ENCODE assay signal across 10 mouse cellular contexts in genomic region chr2:75731233-75731651, GRCm38 (mm10). TPM values are rescaled to one million over a fixed set of nuclear protein-coding genes. Genes with fewer than 3 reads are reported as not detected.
DNase-seq lines count a peak whose midpoint lies in the region; ATAC-seq and TF ChIP-seq lines count a peak whose summit lies in the region.
"Had no signal": no experiment of that assay in that cellular context is flagged by ENCODE, and none has a peak within 500 bp of the region (broad histone marks: within the 10 kb centered on the region; RNA-seq: fewer than 3 reads in every experiment).

No protein-coding gene starts in this region.

- no peak overlapping the region for H3K4me3 ChIP-seq in MEL (ENCODE audit: control insufficient read depth in 1 of 2, insufficient read depth in 1 of 2, low read depth in 2 of 2, low read length in 2 of 2)
- H3K4me3 ChIP-seq in kidney, embryonic 15.5 days (replicated peaks): no peak overlapping the region
- H3K4me3 ChIP-seq: limb, embryonic 12.5 days had no signal

- H3K4me2 ChIP-seq in kidney, embryonic 15.5 days: no peak overlapping the region
- H3K4me2 ChIP-seq: limb, embryonic 12.5 days had no signal

- no peak for TF ChIP-seq EP300 in MEL (IDR thresholded peaks at IDR 0.05; ENCODE audit: low read depth in 1 of 2, low read length in 2 of 2)

- TF ChIP-seq RAD21 in MEL (IDR thresholded peaks at IDR 0.05; ENCODE audit: low read depth, low read length): no peak

- no peak for TF ChIP-seq CTCF in MEL (IDR thresholded peaks at IDR 0.05 in 2 of 3, conservative IDR thresholded peaks at IDR 0.05 in 1 of 3; ENCODE audit: control insufficient read depth in 1 of 3, insufficient read depth in 1 of 3, low read depth in 2 of 3, low read length in 3 of 3, poor library complexity in 1 of 3, severe bottlenecking in 1 of 3)

- no peaks in the 10 kb centered on the region for H3K79me2 ChIP-seq in MEL (ENCODE audit: control insufficient read depth, insufficient read depth, low read length, poor library complexity)

- no peaks in the 10 kb centered on the region for H3K36me3 ChIP-seq in MEL (ENCODE audit: control insufficient read depth in 1 of 2, insufficient read depth in 2 of 2, low read length in 2 of 2)
- H3K36me3 ChIP-seq in kidney, embryonic 15.5 days: no peaks in the 10 kb centered on the region
- H3K36me3 ChIP-seq: limb, embryonic 12.5 days had no signal

- H3K4me1 ChIP-seq in MEL (ENCODE audit: control insufficient read depth in 1 of 2, insufficient read depth in 2 of 2, low read length in 2 of 2): peaks cover 0 to 3% of the 10 kb centered on the region in 2 experiments; a peak in 1 of 4 replicates
- no peaks in the 10 kb centered on the region for H3K4me1 ChIP-seq in kidney, embryonic 15.5 days
- H3K4me1 ChIP-seq: limb, embryonic 12.5 days had no signal

- 80% methylated on average over 5 of the region's 5 CpGs for WGBS in kidney, embryonic 15.5 days

- TF ChIP-seq POLR2A in MEL (IDR thresholded peaks at IDR 0.05; ENCODE audit: control insufficient read depth in 1 of 2, insufficient read depth in 1 of 2, low read depth in 1 of 2, low read length in 2 of 2, poor library complexity in 1 of 2): no peak

- peak; percentile 77 for DNase-seq in 3T3-L1 (ENCODE audit: low read depth, low spot score)
- DNase-seq in MEL (ENCODE audit: low read depth, low spot score): peak; percentile 26
- peak; percentile 34 for DNase-seq in gastrocnemius, postnatal 14 days
- peak; percentile 59 for DNase-seq in lung, postnatal 36 days
- DNase-seq in cerebellum, adult 9-11 months: no peak
- DNase-seq in T-cell, adult 2 months (ENCODE audit: low spot score): no peak
- DNase-seq: thymus, postnatal 4 days had no signal

- no peak for ATAC-seq in kidney, embryonic 15.5 days (replicated peaks; ENCODE audit: low FRiP score)
- ATAC-seq: activated CD4-positive, CD25-positive, alpha-beta regulatory T cell, adult 4 months had no signal

- no peaks in the 10 kb centered on the region; a peak in 1 of 4 replicates for H3K27me3 ChIP-seq in MEL (ENCODE audit: control insufficient read depth in 1 of 2, insufficient read depth in 2 of 2, low read length in 2 of 2)
- H3K27me3 ChIP-seq in kidney, embryonic 15.5 days: no peaks in the 10 kb centered on the region
- H3K27me3 ChIP-seq: limb, embryonic 12.5 days had no signal

- H3K27ac ChIP-seq in MEL (ENCODE audit: control insufficient read depth, low read depth, low read length): no peak overlapping the region
- H3K27ac ChIP-seq in kidney, embryonic 15.5 days: no peak overlapping the region
- H3K27ac ChIP-seq: limb, embryonic 12.5 days had no signal

- intact Hi-C loops in gastrocnemius, postnatal 14 days (cut with DNase I; ENCODE audit: low total_unique reads): no loop called here

- H3K9ac ChIP-seq in MEL (ENCODE audit: control insufficient read depth, low read depth, low read length, poor library complexity, severe bottlenecking): no peak overlapping the region
- H3K9ac ChIP-seq in kidney, embryonic 15.5 days: no peak overlapping the region
- H3K9ac ChIP-seq: limb, embryonic 12.5 days had no signal

- H3K9me3 ChIP-seq in MEL (replicated peaks; ENCODE audit: insufficient read depth, low read length): no peaks in the 10 kb centered on the region
- H3K9me3 ChIP-seq in kidney, embryonic 15.5 days (replicated peaks): no peaks in the 10 kb centered on the region
- H3K9me3 ChIP-seq: limb, embryonic 12.5 days had no signal

TF ChIP-seq in MEL, 35 proteins besides CTCF, POLR2A, EP300 and RAD21:
- TF ChIP-seq POLR2AphosphoS5 (IDR thresholded peaks at IDR 0.05; ENCODE audit: borderline replicate concordance, low read depth, low read length) (no peak), ZKSCAN1 (IDR thresholded peaks at IDR 0.05; ENCODE audit: low read depth, low read length) (no peak), ZMIZ1 (IDR thresholded peaks at IDR 0.05; ENCODE audit: low read depth, low read length) (no peak), USF1 (IDR thresholded peaks at IDR 0.05; ENCODE audit: low read depth, low read length) (no peak), MEF2A (IDR thresholded peaks at IDR 0.05; ENCODE audit: extremely low read depth, insufficient replicate concordance, low read depth, low read length, poor library complexity, severe bottlenecking) (no peak), ZNF384 (IDR thresholded peaks at IDR 0.05; ENCODE audit: low read depth, low read length) (no peak), RCOR1 (IDR thresholded peaks at IDR 0.05; ENCODE audit: low read depth, low read length) (no peak), BHLHE40 (IDR thresholded peaks at IDR 0.05; ENCODE audit: borderline replicate concordance, low read depth, low read length) (no peak), MAZ (IDR thresholded peaks at IDR 0.05; ENCODE audit: low read depth, low read length) (no peak), GATA1 (IDR thresholded peaks at IDR 0.05; ENCODE audit: low read depth, low read length) (no peak), MYC (IDR thresholded peaks at IDR 0.05; ENCODE audit: low read depth, low read length) (no peak), GABPA (IDR thresholded peaks at IDR 0.05; ENCODE audit: low read depth, low read length) (no peak), MYB (IDR thresholded peaks at IDR 0.05; ENCODE audit: low read depth, low read length) (no peak), CHD2 (IDR thresholded peaks at IDR 0.05; ENCODE audit: low read length) (no peak), SMC3 (IDR thresholded peaks at IDR 0.05; ENCODE audit: low read depth, low read length) (no peak), POLR2AphosphoS2 (IDR thresholded peaks at IDR 0.05; ENCODE audit: low read length) (no peak), TAL1 (IDR thresholded peaks at IDR 0.05; ENCODE audit: low read length) (no peak), JUND (IDR thresholded peaks at IDR 0.05; ENCODE audit: low read depth, low read length) (no peak)
TF ChIP-seq in MEL: peak in this region for 0.

RNA-seq across cellular contexts. Expression of gene Nfe2l2, which starts 26.8 kb away (rescaled TPM):
- total RNA-seq in MEL (2012; rRNA removed): 33.2 and 42.1 TPM in 2 replicates
- polyA plus RNA-seq in MEL (2012; ENCODE audit: insufficient read depth in 1 of 2, insufficient read length in 2 of 2, low read depth in 1 of 2, low replicate concordance in 2 of 2, missing spikeins in 1 of 2): 10 to 100 TPM in 1 of 2 experiments, not detected in 1; 59.1 TPM
- 10 to 100 TPM; 25.6 to 31.3 TPM for total RNA-seq in gastrocnemius, postnatal 14 days (2021)
- 70.2 and 71.2 TPM in 2 replicates for polyA plus RNA-seq in kidney, embryonic 15.5 days (2015; fragmentation: Nextera tagmentation; extraction: Ambion mirVana)

Comparison
In these comparisons a context has a peak if more than half of its experiments do, and no peak if none do; other contexts are left out.
1. DNase-seq: peak in 3T3-L1 (single experiment), MEL (single experiment), gastrocnemius, postnatal 14 days (single experiment) and lung, postnatal 36 days (single experiment); none in cerebellum, adult 9-11 months (single experiment) and T-cell, adult 2 months (single experiment).